Mouse (Mus musculus) midbrain, embryonic 14.5 days (tissue): Measurements from ENCODE around the gene Fgd3. TPM values are rescaled to one million over a fixed set of nuclear protein-coding genes. Genes with fewer than 3 reads are reported as not detected.

ENCODE experiments used
- ATAC-seq: fragments of 200-750 bp; cut with Nextera tagmentation; 2 replicates; pipeline ENCODE4 v1.8.0; 2017; ENCODE audit warnings: moderate number of reproducible peaks, moderate library complexity; ENCODE audit not compliant: low FRiP score, low TSS enrichment
- DNase-seq: peaks from one replicate; pipeline ENCODE4 v3.0.0-alpha.2; 2015
- H3K27ac ChIP-seq: fragments of 300-500 bp; sonication (generic); replicated peaks from 2 replicates; pipeline ENCODE4 v1.5.1; 2014; ENCODE audit warnings: mild to moderate bottlenecking, low read depth, low read length, moderate library complexity
- H3K27me3 ChIP-seq: fragments of 300-500 bp; sonication (generic); 2 replicates; pipeline ENCODE4 v1.6.1; 2014; ENCODE audit warnings: low read length, control low read depth, mixed read lengths; ENCODE audit not compliant: control insufficient read depth, insufficient read depth
- H3K36me3 ChIP-seq: fragments of 300-500 bp; sonication (generic); 2 replicates; pipeline ENCODE4 v1.6.1; 2014; ENCODE audit warnings: low read length, control low read depth; ENCODE audit not compliant: control insufficient read depth, insufficient read depth
- H3K4me1 ChIP-seq: fragments of 300-500 bp; sonication (generic); 2 replicates; pipeline ENCODE4 v1.6.1; 2014; ENCODE audit warnings: mild to moderate bottlenecking, antibody characterized with exemption, low read length, control low read depth; ENCODE audit not compliant: control insufficient read depth, insufficient read depth
- H3K4me2 ChIP-seq: fragments of 300-500 bp; sonication (generic); 2 replicates; pipeline ENCODE4 v1.6.1; 2014; ENCODE audit warnings: mild to moderate bottlenecking, low read length, moderate library complexity
- H3K4me3 ChIP-seq: fragments of 300-500 bp; sonication (generic); replicated peaks from 2 replicates; pipeline ENCODE4 v1.5.1; 2014; ENCODE audit warnings: low read depth, low read length
- H3K9ac ChIP-seq: fragments of 300-500 bp; sonication (generic); replicated peaks from 2 replicates; pipeline ENCODE4 v1.6.1; 2014; ENCODE audit warnings: mild to moderate bottlenecking, low read length, moderate library complexity
- H3K9me3 ChIP-seq: fragments of 300-500 bp; sonication (generic); 2 replicates; pipeline ENCODE4 v1.6.1; 2016; ENCODE audit warnings: low read length, control low read depth, mixed read lengths; ENCODE audit not compliant: control insufficient read depth
- WGBS: fragments of 180-500 bp; shearing (Covaris S2); extraction: QIAGEN DNeasy Blood & Tissue Kit; methylation state at CpG from one replicate; pipeline ENCODE4 v1.1.7; 2014; 5-methylcytosine and 5-hydroxymethylcytosine counted together
- polyA plus RNA-seq: library from polyadenylated mRNA; unstranded; fragments of >200 nt; fragmentation: Nextera tagmentation; extraction: Ambion mirVana; gene quantifications from 2 replicates; pipeline ENCODE4 v1.2.1, GENCODE M21; 2014

Gene Fgd3
- polyA plus RNA-seq, 1 experiment from 2014 or later: 1.8 TPM

DNA sequence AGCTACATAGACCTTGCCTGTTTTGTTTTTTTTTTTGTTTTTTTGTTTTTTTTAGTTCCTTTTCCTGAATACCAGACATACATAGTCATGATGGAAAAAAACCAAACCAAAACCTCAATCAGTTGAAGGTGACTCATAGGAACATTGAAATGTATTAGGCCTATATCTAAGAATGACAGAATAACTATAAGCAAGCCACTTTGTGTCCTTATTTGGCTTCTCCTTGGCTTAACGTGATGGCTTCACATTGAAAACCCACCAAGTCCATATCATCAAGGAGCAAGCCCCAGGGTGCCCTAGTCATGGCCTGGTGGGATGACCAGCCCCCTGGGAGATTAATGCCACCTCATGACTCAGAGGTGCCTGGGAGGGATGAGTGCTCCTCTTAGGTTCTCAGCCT is 19.3 kb downstream of the Fgd3 start:
- DNase-seq: no peak
- H3K4me1 ChIP-seq: no peaks in the 10 kb centered on the region
- H3K27ac ChIP-seq: no peak overlapping the region
- H3K4me2 ChIP-seq: no peak overlapping the region
- no peaks in the 10 kb centered on the region for H3K27me3 ChIP-seq
- no peak overlapping the region for H3K4me3 ChIP-seq
- no peak overlapping the region for H3K9ac ChIP-seq
- WGBS: 78% methylated on average over 1 of the region's 1 CpGs
- no peak for ATAC-seq
- no peaks in the 10 kb centered on the region for H3K36me3 ChIP-seq
- no peaks in the 10 kb centered on the region for H3K9me3 ChIP-seq

DNA sequence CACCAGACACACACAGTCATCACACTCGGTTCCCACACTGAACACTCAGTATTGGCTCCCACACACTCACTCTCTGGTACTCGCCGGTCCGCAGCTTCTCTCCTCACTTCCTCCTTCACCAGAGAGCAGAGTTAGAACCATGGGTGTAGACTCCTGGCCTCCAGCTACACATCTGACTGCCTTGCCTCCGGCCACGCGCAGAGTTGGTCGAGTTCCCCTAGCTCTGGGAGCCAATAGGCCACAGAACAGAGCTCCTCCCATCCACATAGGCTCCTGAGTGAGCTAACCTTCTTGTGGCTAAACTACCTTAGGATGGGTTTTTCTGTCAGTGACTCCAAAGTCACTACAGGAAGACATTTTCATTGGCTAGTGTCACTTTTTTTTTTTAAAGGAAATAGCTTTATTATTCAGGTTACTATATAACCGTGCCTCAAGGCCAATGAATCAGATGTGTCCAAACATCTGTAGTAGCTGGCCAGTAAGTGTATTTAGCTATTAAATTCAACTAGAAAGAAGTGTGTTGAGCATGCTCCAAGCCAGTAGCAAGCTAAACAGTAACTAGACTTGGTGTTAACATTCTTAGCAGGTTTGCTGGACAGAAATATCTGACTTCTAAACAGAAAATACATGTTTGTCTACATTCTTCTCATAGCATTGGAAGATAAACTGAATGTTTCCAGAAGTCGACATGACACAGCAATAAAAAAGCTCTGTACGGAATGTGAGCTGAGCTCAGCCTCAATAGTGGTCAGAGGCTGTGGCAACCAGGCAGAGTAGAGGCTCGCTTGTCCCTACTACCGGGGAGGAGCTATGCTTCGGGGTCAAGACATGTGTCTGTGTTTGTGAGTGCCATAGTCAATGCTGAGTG is 21.4 kb downstream of the Fgd3 start:
- WGBS: 90% methylated on average over 14 of the region's 14 CpGs
- H3K27ac ChIP-seq: no peak overlapping the region
- no peaks in the 10 kb centered on the region for H3K4me1 ChIP-seq
- H3K27me3 ChIP-seq: no peaks in the 10 kb centered on the region
- DNase-seq (no peak), ATAC-seq (no peak)
- no peak overlapping the region for H3K4me3 ChIP-seq
- H3K9ac ChIP-seq: no peak overlapping the region
- no peaks in the 10 kb centered on the region for H3K36me3 ChIP-seq
- H3K9me3 ChIP-seq: no peaks in the 10 kb centered on the region
- no peak overlapping the region for H3K4me2 ChIP-seq

DNA sequence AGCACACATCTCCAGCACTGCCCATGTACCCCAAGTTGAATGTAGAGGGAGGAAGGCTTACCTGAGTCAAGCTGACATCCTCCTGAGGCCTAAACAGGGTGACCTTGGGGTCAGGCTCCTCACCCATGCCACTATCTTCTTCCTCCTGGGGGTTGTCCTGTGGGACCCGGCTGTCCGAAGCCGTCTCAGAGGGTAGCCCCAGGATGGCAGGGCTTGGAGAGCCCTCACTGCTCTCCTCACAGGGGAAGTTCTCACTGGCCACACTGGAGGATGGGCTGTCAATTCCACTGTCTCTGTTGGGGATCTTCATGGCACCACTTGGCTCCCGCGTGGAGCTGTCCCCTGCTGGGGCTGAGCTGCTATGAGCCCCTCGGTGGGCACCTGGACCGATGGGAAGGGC is 23.8 kb downstream of the Fgd3 start:
- no peaks in the 10 kb centered on the region for H3K9me3 ChIP-seq
- no peaks in the 10 kb centered on the region for H3K36me3 ChIP-seq
- 88% methylated on average over 7 of the region's 7 CpGs for WGBS
- H3K4me1 ChIP-seq: no peaks in the 10 kb centered on the region
- no peak overlapping the region for H3K27ac ChIP-seq
- H3K4me2 ChIP-seq: no peak overlapping the region
- DNase-seq: no peak
- H3K9ac ChIP-seq: no peak overlapping the region
- ATAC-seq: no peak
- H3K27me3 ChIP-seq: no peaks in the 10 kb centered on the region
- H3K4me3 ChIP-seq: no peak overlapping the region

DNA sequence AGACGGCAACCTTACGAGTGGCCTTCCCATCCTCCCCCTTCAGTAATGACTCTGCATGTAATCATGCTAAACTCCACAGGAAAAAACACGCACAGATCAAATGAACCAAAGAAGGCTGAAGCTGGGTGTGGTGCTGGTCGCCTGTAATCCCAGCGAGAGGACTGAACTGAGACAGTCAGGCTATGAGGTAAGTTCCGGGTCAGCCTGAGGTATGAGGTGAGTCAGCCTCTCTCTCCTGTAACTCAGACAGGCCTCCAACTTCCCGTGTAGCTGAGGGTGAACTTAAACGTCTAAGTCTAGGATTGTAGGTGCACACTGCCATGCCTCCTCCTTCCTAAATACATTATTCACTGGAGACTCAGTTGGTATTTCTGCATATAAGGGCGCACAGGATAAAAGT is 26.0 kb downstream of the Fgd3 start:
- ATAC-seq (no peak), DNase-seq (no peak)
- Histone ChIP-seq H3K27ac (no peak overlapping the region), H3K4me3 (no peak overlapping the region), H3K9me3 (no peaks in the 10 kb centered on the region), H3K36me3 (no peaks in the 10 kb centered on the region), H3K4me1 (no peaks in the 10 kb centered on the region), H3K27me3 (no peaks in the 10 kb centered on the region), H3K4me2 (no peak overlapping the region), H3K9ac (no peak overlapping the region)
- WGBS: 86% methylated on average over 9 of the region's 9 CpGs

DNA sequence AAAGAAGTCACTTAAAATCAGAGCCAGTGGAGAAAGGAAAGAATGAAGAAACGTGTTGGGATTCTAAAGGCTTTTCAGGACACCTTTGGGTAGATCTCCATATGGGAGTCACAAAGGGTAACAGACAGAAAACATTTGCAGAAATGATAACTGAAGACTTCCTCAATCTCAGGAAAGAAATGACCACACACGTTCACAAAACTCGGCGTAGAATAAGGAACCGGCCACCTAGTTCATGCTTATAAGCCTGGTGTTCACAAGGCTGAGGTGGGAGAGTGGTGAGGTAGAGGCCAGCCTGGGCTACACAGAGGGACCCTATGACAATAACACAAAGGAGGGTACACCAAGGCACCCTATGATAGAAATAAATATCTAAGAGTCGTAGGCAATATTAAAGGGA is 28.2 kb downstream of the Fgd3 start:
- no peak for ATAC-seq
- H3K36me3 ChIP-seq: no peaks in the 10 kb centered on the region
- 90% methylated on average over 6 of the region's 6 CpGs for WGBS
- no peaks in the 10 kb centered on the region for H3K9me3 ChIP-seq
- no peaks in the 10 kb centered on the region for H3K27me3 ChIP-seq
- no peak for DNase-seq
- no peak overlapping the region for H3K27ac ChIP-seq
- no peak overlapping the region for H3K4me3 ChIP-seq
- H3K4me2 ChIP-seq: no peak overlapping the region
- H3K4me1 ChIP-seq: no peaks in the 10 kb centered on the region
- H3K9ac ChIP-seq: no peak overlapping the region

DNA sequence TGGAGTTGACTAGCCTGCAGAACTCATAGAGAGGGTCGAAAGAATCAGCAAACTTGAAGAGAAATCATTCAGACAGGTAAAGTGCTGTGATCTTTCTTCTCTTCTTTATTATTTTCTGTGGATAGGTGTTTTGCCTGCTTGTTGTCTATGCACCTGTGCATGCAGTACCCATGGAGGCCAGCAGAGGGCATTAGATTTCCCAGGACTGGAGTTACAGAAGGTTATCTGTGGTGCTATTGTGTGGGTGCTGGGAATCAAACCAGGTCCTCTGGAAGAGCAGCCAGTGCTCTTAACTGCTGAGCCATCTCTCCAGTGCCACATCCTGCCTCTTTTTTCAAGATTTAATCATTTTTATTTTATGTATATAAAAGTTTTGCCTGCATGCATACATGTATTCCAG is 28.7 kb downstream of the Fgd3 start:
- no peak overlapping the region for H3K27ac ChIP-seq
- ATAC-seq (no peak), DNase-seq (peak; percentile 9)
- no peaks in the 10 kb centered on the region for H3K4me1 ChIP-seq
- no peaks in the 10 kb centered on the region for H3K9me3 ChIP-seq
- 42% methylated on average over 1 of the region's 1 CpGs for WGBS
- no peaks in the 10 kb centered on the region for H3K36me3 ChIP-seq
- H3K4me2 ChIP-seq: no peak overlapping the region
- no peak overlapping the region for H3K4me3 ChIP-seq
- H3K27me3 ChIP-seq: no peaks in the 10 kb centered on the region
- H3K9ac ChIP-seq: no peak overlapping the region

DNA sequence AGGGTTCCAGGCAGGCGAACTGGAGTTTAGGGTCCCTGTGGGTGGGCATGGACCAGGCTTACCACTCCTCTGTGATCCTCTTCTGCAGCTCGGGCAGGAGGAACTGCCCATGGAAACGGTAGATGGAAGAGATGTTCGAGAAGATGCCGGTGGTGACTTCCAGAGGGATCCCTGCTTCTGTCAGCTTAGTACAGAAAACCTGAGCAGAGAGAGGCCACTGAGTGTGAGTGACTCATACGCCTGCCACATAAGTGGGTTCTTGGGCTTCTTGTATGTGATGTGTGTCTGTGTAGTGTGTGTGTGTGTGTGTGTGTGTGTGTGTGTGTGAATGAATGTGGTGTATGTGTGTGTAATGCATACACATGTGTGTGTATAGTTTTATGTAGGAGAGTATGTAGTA is 32.9 kb downstream of the Fgd3 start:
- H3K9ac ChIP-seq: no peak overlapping the region
- no peak for ATAC-seq
- no peaks in the 10 kb centered on the region for H3K4me1 ChIP-seq
- DNase-seq: no peak
- no peak overlapping the region for H3K27ac ChIP-seq
- H3K4me3 ChIP-seq: no peak overlapping the region
- no peak overlapping the region for H3K4me2 ChIP-seq
- H3K27me3 ChIP-seq: no peaks in the 10 kb centered on the region
- H3K9me3 ChIP-seq: no peaks in the 10 kb centered on the region
- WGBS: 90% methylated on average over 6 of the region's 6 CpGs
- H3K36me3 ChIP-seq: no peaks in the 10 kb centered on the region

DNA sequence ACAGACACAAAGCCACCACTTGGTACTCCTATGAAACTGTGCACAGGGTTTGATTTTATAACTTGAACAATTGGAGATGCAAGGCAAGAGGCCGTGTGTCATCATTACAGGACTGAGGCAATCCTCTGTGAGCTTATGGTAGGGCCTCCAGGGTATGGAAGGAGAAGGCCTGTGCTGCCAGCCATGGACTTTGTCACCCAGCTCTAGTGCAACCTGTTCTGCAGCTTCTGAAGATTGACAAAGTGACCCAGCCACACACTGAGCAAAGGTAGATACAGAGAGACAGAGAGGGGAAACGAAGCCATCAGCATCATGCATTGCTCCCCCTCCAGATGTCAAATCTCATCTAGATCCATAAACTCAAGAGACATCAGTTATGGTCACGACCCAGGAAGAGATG is 33.4 kb downstream of the Fgd3 start:
- Histone ChIP-seq H3K27ac (no peak overlapping the region), H3K27me3 (no peaks in the 10 kb centered on the region), H3K4me3 (no peak overlapping the region), H3K4me2 (no peak overlapping the region), H3K36me3 (no peaks in the 10 kb centered on the region), H3K9me3 (no peaks in the 10 kb centered on the region), H3K9ac (no peak overlapping the region), H3K4me1 (no peaks in the 10 kb centered on the region)
- ATAC-seq (no peak), DNase-seq (no peak)
- WGBS: 85% methylated on average over 3 of the region's 3 CpGs

DNA sequence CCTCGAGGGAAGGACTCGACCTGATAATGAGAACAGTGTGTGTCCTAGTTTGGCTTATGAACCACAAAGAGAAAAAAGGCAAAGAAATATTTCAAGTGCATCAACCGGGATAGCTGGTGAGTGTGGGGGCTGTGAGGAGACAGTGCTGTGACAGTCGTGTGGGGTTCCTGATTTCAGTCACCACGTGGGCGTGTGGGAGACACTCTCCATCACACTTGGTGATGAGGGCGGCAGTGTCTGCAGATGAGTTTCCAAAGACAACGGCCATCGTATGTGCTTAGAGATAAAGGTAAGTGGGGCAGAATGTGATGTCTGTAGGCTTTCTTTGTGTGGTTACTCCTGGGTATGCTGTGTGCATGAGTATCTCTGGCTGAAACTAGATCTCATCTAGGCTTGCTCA is 36.4 kb downstream of the Fgd3 start:
- DNase-seq (no peak), ATAC-seq (no peak)
- H3K27me3 ChIP-seq: no peaks in the 10 kb centered on the region
- no peak overlapping the region for H3K4me3 ChIP-seq
- no peak overlapping the region for H3K9ac ChIP-seq
- WGBS: 84% methylated on average over 9 of the region's 9 CpGs
- H3K36me3 ChIP-seq: no peaks in the 10 kb centered on the region
- H3K4me1 ChIP-seq: no peaks in the 10 kb centered on the region
- H3K9me3 ChIP-seq: no peaks in the 10 kb centered on the region
- no peak overlapping the region for H3K27ac ChIP-seq
- no peak overlapping the region for H3K4me2 ChIP-seq
